Mouse (Mus musculus) intestine, postnatal 0 days (tissue): ENCODE measurements around the gene Snx14. TPM values are rescaled to one million over a fixed set of nuclear protein-coding genes. Genes with fewer than 3 reads are reported as not detected.

Source experiments
- ATAC-seq: fragments of 200-750 bp; cut with Nextera tagmentation; 2 replicates; pipeline ENCODE4 v1.8.0; 2017; ENCODE audit warnings: mild to moderate bottlenecking, moderate TSS enrichment, moderate library complexity
- H3K27ac ChIP-seq: fragments of 300-500 bp; sonication (generic); 2 replicates; pipeline ENCODE4 v1.5.1; 2014; ENCODE audit warnings: mild to moderate bottlenecking, low read depth, low read length, moderate library complexity
- H3K27me3 ChIP-seq: fragments of 300-500 bp; sonication (generic); replicated peaks from 2 replicates; pipeline ENCODE4 v1.6.1; 2014; ENCODE audit warnings: low read length, mixed read lengths; ENCODE audit not compliant: control insufficient read depth, insufficient read depth
- H3K36me3 ChIP-seq: fragments of 300-500 bp; sonication (generic); 2 replicates; pipeline ENCODE4 v1.6.1; 2014; ENCODE audit warnings: mild to moderate bottlenecking, moderate library complexity; ENCODE audit not compliant: control insufficient read depth, insufficient read depth
- H3K4me1 ChIP-seq: fragments of 300-500 bp; sonication (generic); replicated peaks from 2 replicates; pipeline ENCODE4 v1.6.1; 2014; ENCODE audit warnings: antibody characterized with exemption, low read length, mixed read lengths; ENCODE audit not compliant: control insufficient read depth, insufficient read depth
- H3K4me2 ChIP-seq: fragments of 300-500 bp; sonication (generic); replicated peaks from 2 replicates; pipeline ENCODE4 v1.6.1; 2014; ENCODE audit warnings: low read depth, mild to moderate bottlenecking, moderate library complexity
- H3K4me3 ChIP-seq: fragments of 300-500 bp; sonication (generic); 2 replicates; pipeline ENCODE4 v1.5.1; 2014; ENCODE audit warnings: low read depth, low read length
- H3K9ac ChIP-seq: fragments of 300-500 bp; sonication (generic); 2 replicates; pipeline ENCODE4 v1.6.1; 2014; ENCODE audit warnings: mild to moderate bottlenecking, low read depth, low read length
- H3K9me3 ChIP-seq: fragments of 300-500 bp; sonication (generic); 2 replicates; pipeline ENCODE4 v1.6.1; 2016; ENCODE audit warnings: mixed run types; ENCODE audit not compliant: control insufficient read depth
- CTCF ChIP-seq: sonication (generic); IDR thresholded peaks from 2 replicates; pipeline ENCODE4 v1.5.1; 2016; ENCODE audit warnings: low read depth, mild to moderate bottlenecking, control low read depth, antibody characterized with exemption, moderate library complexity
- WGBS: fragments of 180-500 bp; shearing (Covaris S2); extraction: QIAGEN DNeasy Blood & Tissue Kit; methylation state at CpG from one replicate; pipeline ENCODE4 v1.1.7; 2014; 5-methylcytosine and 5-hydroxymethylcytosine counted together
- polyA plus RNA-seq: library from polyadenylated mRNA; unstranded; fragments of >200 nt; fragmentation: Nextera tagmentation; extraction: Ambion mirVana; gene quantifications from 2 replicates; pipeline ENCODE4 v1.2.1, GENCODE M21; 2015

Gene Snx14
- polyA plus RNA-seq, 1 experiment from 2014 or later, result 18.4 TPM

DNA sequence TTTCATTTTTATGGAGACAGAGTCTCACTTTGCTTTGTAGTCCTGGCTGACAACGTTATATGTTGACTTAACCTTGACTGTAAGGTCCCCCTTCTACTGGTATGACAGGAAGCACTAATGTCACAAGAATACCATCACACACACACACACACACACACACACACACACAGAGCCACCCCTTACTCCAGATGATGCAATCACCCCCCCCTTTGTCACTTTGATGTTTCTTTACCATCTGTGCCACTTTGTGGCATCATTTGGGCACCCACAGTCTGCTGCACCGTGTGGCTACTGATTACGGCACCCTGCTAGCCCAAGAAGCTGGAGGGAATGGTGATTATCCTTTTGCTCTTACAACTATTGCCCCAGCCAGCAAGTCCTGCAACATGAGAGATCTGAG is 81.6 kb downstream of the Snx14 start:
- WGBS, result 54% methylated on average over 3 of the region's 3 CpGs
- H3K4me3 ChIP-seq, result no peak overlapping the region
- TF ChIP-seq CTCF, result no peak
- no peaks in the 10 kb centered on the region for H3K4me1 ChIP-seq
- no peak overlapping the region for H3K27ac ChIP-seq
- no peak overlapping the region for H3K4me2 ChIP-seq
- no peaks in the 10 kb centered on the region; the same call in 1 of the 2 replicates for H3K36me3 ChIP-seq
- H3K9ac ChIP-seq, result no peak overlapping the region
- H3K9me3 ChIP-seq, result no peaks in the 10 kb centered on the region
- H3K27me3 ChIP-seq, result no peaks in the 10 kb centered on the region
- ATAC-seq, result no peak

DNA sequence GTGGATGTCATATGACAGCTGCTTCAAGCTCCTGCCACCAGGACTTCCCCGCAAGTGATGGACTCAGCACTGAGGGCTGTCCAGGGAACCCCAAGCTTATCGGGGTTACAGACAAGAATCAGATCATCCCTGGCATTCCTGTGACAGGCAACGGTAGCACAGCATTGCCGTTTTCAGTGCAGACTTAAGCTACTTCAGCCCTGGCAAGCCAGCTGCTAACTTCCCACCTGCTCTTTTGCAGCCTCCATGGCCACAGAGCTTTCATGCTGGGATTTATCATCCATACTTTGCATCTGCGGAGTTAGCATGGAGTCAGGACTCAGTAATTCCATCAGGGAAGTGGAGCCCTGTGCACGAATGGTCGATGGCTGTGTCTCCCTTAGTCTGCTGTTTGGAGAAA is 85.3 kb downstream of the Snx14 start:
- ATAC-seq, result no peak
- H3K9me3 ChIP-seq, result no peaks in the 10 kb centered on the region
- H3K4me1 ChIP-seq, result no peaks in the 10 kb centered on the region
- H3K4me3 ChIP-seq, result no peak overlapping the region
- WGBS, result 88% methylated on average over 7 of the region's 7 CpGs
- H3K36me3 ChIP-seq, result no peaks in the 10 kb centered on the region; the same call in 1 of the 2 replicates
- TF ChIP-seq CTCF, result no peak
- H3K27ac ChIP-seq, result no peak overlapping the region
- no peak overlapping the region for H3K4me2 ChIP-seq
- H3K9ac ChIP-seq, result no peak overlapping the region
- no peaks in the 10 kb centered on the region for H3K27me3 ChIP-seq

DNA sequence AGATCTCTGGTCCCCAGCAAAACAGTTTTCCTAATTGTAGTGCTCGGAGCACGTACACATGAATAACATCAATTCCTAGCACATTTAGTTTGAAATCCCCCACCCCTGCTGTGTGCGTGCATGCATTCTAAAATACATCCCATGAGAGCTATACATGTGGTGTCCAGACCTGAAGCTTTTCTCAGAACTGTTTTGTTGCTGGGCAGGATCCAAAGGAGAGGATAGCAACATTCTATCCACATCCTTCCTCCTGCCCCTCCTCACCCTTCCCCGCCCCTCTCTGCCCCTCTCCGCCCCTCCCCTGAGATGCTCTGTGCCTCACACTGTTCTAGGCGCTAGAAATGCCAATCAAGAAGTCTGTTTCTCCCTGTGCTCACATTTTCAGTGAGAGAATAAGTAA is 86.0 kb downstream of the Snx14 start:
- Histone ChIP-seq H3K27me3 (no peaks in the 10 kb centered on the region), H3K9ac (no peak overlapping the region), H3K27ac (no peak overlapping the region), H3K4me1 (no peaks in the 10 kb centered on the region), H3K9me3 (no peaks in the 10 kb centered on the region), H3K4me2 (no peak overlapping the region), H3K36me3 (no peaks in the 10 kb centered on the region; the same call in 1 of the 2 replicates), H3K4me3 (no peak overlapping the region)
- ATAC-seq, result no peak
- 75% methylated on average over 6 of the region's 6 CpGs for WGBS
- TF ChIP-seq CTCF, result no peak

DNA sequence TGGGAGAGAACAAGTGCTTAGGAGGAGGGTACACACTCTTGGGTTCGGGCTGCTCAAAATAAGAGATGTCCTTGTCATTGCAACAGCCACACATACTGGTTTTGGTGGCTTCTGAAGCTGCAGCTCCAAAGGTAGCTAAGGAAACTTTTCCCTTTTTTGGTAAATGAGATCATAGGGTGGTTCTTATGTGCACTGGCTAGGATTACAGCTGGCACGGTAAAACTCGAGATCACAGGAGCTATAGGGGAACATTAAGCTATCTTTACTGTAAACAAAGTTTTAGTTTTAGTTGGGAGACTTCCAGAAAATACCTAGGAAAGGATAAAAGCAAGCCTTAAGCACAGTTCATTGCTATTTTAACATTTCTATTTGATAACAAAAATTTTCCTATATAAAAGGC is 87.6 kb downstream of the Snx14 start:
- no peak for TF ChIP-seq CTCF
- 52% methylated on average over 3 of the region's 3 CpGs for WGBS
- no peaks in the 10 kb centered on the region for H3K27me3 ChIP-seq
- no peak overlapping the region for H3K27ac ChIP-seq
- no peak overlapping the region for H3K4me2 ChIP-seq
- H3K9ac ChIP-seq, result no peak overlapping the region
- ATAC-seq, result no peak
- no peak overlapping the region for H3K4me3 ChIP-seq
- H3K36me3 ChIP-seq, result no peaks in the 10 kb centered on the region; the same call in 1 of the 2 replicates
- no peaks in the 10 kb centered on the region for H3K9me3 ChIP-seq
- H3K4me1 ChIP-seq, result no peaks in the 10 kb centered on the region

DNA sequence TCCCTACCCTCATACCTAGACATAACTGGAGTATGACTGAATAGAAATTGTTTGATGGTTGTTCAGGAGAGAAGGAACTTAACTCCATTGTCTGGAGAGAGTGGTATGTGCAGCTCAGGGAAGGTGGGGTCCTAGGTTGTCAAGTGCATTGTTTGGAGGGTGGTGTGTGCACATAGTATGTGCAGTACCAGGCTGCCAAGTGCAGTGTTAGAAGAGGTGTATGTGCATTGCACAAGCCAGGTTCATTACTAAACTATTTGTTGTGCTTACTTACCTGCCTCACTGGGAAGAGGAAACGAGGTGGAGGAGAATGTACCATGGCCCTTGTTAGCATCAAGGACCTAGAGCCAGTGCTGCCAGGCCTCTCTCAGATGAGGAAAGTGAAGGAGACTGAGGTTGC is 88.4 kb downstream of the Snx14 start:
- no peak for ATAC-seq
- Histone ChIP-seq H3K9ac (no peak overlapping the region), H3K27me3 (no peaks in the 10 kb centered on the region), H3K4me1 (no peaks in the 10 kb centered on the region), H3K4me2 (no peak overlapping the region), H3K27ac (no peak overlapping the region), H3K36me3 (no peaks in the 10 kb centered on the region; the same call in 1 of the 2 replicates), H3K4me3 (no peak overlapping the region), H3K9me3 (no peaks in the 10 kb centered on the region)
- no peak for TF ChIP-seq CTCF
- 74% methylated on average over 1 of the region's 1 CpGs for WGBS

DNA sequence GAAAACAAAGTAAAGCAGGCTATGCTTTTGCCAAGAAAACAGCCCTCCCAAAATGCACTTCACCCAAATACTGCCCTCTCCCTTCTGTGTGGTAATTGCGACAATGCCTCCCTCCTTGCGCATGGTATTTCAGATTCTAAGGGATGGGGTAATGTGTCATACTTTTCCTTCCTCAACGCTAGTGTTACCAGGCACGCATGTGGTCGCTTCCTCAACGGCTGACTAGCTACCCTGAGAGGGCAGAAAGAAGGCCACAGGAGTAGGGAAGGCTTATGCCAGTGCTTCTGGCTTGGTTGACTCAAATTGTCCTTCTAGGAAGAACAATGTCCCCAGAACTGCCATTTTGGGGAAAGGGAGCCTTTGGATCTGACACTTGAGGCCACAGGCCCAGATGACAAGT is 90.1 kb downstream of the Snx14 start:
- Histone ChIP-seq H3K4me3 (no peak overlapping the region), H3K4me1 (no peaks in the 10 kb centered on the region), H3K9ac (no peak overlapping the region), H3K36me3 (no peaks in the 10 kb centered on the region), H3K4me2 (no peak overlapping the region), H3K9me3 (no peaks in the 10 kb centered on the region), H3K27me3 (no peaks in the 10 kb centered on the region), H3K27ac (no peak overlapping the region)
- WGBS, result 85% methylated on average over 6 of the region's 6 CpGs
- no peak for TF ChIP-seq CTCF
- no peak for ATAC-seq

DNA sequence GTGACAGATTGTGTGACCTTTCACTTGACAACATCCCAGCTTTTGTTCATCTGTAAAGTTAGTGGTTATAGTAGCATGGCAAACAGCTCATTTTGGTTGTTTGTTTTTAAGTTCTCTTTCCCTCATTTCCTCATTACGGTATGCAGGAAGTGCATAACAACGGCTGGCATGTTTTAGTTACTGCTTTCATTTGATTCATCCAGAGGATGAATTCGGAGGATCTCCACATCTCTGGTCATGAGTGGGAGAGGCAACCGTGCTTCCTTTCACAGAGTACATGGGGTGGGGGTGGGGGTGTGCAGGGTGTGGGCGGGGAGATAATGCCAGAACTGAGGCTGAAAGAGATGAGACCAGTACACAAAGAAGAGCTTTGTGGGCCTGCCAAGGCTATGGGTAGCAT is 91.9 kb downstream of the Snx14 start:
- Histone ChIP-seq H3K9me3 (no peaks in the 10 kb centered on the region), H3K4me2 (no peak overlapping the region), H3K4me3 (no peak overlapping the region), H3K27me3 (no peaks in the 10 kb centered on the region), H3K4me1 (no peaks in the 10 kb centered on the region), H3K36me3 (no peaks in the 10 kb centered on the region), H3K9ac (no peak overlapping the region), H3K27ac (no peak overlapping the region)
- no peak for ATAC-seq
- 62% methylated on average over 5 of the region's 5 CpGs for WGBS
- TF ChIP-seq CTCF, result no peak
